Mouse (Mus musculus) C3H10T1/2 (cell line): ENCODE data around the gene Ggn. TPM values are rescaled to one million over a fixed set of nuclear protein-coding genes. Genes with fewer than 3 reads are reported as not detected.

Source experiments
- polyA plus RNA-seq, 2 experiments: library from polyadenylated mRNA; unstranded; fragments of >200 nt; fragmentation: generic; extraction: Trizol; gene quantifications; one replicate each; pipeline ENCODE4 v1.2.1; 2012; ENCODE audit warnings: missing spikeins in 2 of 2

Ggn gene
- polyA plus RNA-seq, result 1 to 10 TPM; 1.1 to 4.8 TPM

GRCm38 (mm10) chr7:29170066-29170754, at the start of gene Ggn, which contains the start of gene Spred3:
TSS of gene Ggn (plus strand) at chr7:29170210.
TSS of gene Spred3 (minus strand) at chr7:29170411.

GRCm38 (mm10) chr7:29124970-29125369, 45.0 kb upstream of the Ggn start, which contains the start of gene Ryr1:
TSS of gene Ryr1 (minus strand) at chr7:29125179.

GRCm38 (mm10) chr7:29134693-29135386, 35.2 kb upstream of the Ggn start, which contains the start of gene Rasgrp4:
TSS of gene Rasgrp4 (plus strand) at chr7:29134851.

GRCm38 (mm10) chr7:29155838-29156782, 13.9 kb upstream of the Ggn start, which contains the start of gene Fam98c:
TSS of gene Fam98c (minus strand) at chr7:29156234.

GRCm38 (mm10) chr7:29180077-29180853, 10.3 kb downstream of the Ggn start, which contains the start of gene Psmd8:
TSS of gene Psmd8 (minus strand) at chr7:29180701.

GRCm38 (mm10) chr7:29213675-29214082, 43.7 kb downstream of the Ggn start, which contains the start of gene Catsperg1:
TSS of gene Catsperg1 (minus strand) at chr7:29214035.

Other genes starting within 250 kb of the Ggn start
- gene Actn4, start 207.9 kb upstream of the Ggn start, polyA plus RNA-seq, result 100 to 1,000 TPM; 187 to 244 TPM
- 100 to 1,000 TPM; 425 to 605 TPM for gene Eif3k, start 188.3 kb upstream of the Ggn start, polyA plus RNA-seq
- under 1 TPM; 0.34 to 0.71 TPM for gene Map4k1, start 188.2 kb upstream of the Ggn start, polyA plus RNA-seq
- under 1 TPM; 0.02 to 0.04 TPM for gene Ryr1, start 45.0 kb upstream of the Ggn start, polyA plus RNA-seq
- gene Rasgrp4, start 35.4 kb upstream of the Ggn start, polyA plus RNA-seq, result under 1 TPM in 1 of 2 experiments, not detected in 1; 0.02 TPM
- gene Fam98c, start 14.0 kb upstream of the Ggn start, polyA plus RNA-seq, result 1 to 10 TPM; 2.5 to 4.0 TPM
- 1 to 10 TPM; 1.5 to 3.9 TPM for gene Spred3, start 201 bp downstream of the Ggn start, polyA plus RNA-seq
- gene Psmd8, start 10.5 kb downstream of the Ggn start, polyA plus RNA-seq, result 100 to 1,000 TPM; 164 to 202 TPM
- gene Catsperg1, start 43.8 kb downstream of the Ggn start, polyA plus RNA-seq, result under 1 TPM in 1 of 2 experiments, not detected in 1; 0.01 TPM
- gene Kcnk6, start 62.3 kb downstream of the Ggn start, polyA plus RNA-seq, result not detected
- gene Yif1b, start 68.1 kb downstream of the Ggn start, polyA plus RNA-seq, result 100 to 1,000 TPM; 172 to 219 TPM
- gene 2200002D01Rik, start 78.3 kb downstream of the Ggn start, polyA plus RNA-seq, result 10 to 100 TPM in 1 of 2 experiments, under 1 TPM in 1; 0.52 to 22.2 TPM
- under 1 TPM in 1 of 2 experiments, not detected in 1; 0.01 TPM for gene Spint2, start 111.7 kb downstream of the Ggn start, polyA plus RNA-seq
- gene Ppp1r14a, start 119.1 kb downstream of the Ggn start, polyA plus RNA-seq, result under 1 TPM; 0.06 to 0.32 TPM
- gene Dpf1, start 133.7 kb downstream of the Ggn start, polyA plus RNA-seq, result 1 to 10 TPM; 3.7 to 3.9 TPM